In the genomic region with DNA sequence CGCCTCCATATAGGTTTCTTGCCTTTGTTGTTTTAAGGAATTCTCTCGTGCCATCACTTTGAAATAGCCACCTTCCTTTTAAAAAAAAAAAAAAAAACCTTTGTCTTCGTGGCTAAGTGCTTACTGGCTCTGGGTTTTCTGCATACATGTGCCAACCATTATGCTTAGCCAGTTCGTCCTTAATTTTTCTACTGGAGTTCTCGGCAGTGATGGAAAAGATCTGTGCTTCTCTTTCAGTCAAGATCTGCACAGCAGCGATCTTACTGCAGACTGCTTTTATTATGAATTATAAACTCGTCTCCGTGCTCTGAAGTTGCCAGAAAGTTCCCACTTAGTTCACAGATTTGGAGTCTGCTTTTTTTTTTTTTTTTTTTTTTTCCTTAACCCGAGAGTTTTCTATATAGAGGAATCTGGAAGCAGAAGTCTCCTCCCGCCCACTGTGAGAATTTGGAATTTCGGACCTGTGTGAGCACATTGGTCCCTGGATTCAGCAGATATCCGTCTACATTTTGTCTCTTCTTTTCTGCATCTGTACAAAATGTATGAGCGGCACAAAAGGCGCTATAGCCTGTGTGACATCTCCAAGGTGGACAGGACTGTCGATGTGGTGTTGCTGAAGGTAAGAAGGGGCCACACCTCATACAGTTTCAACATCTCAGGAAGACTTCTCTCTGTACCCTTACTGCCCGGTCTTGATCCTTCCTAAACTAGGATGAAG, we compare ENCODE assay signal across 8 mouse cellular contexts.
DNase-seq lines count a peak whose midpoint lies in the region; ATAC-seq and TF ChIP-seq lines count a peak whose summit lies in the region.

No protein-coding gene starts in this region.

- no peak for TF ChIP-seq CTCF in kidney, postnatal 0 days (IDR thresholded peaks at IDR 0.05; ENCODE audit: low read depth)

- peak overlapping the region; percentile 0 for H3K4me3 ChIP-seq in kidney, postnatal 0 days (replicated peaks; ENCODE audit: low read depth, low read length)
- H3K4me3 ChIP-seq in embryonic facial prominence, embryonic 14.5 days (ENCODE audit: low read depth, low read length): peak overlapping the region; percentile 41
- peak overlapping the region; percentile 29 for H3K4me3 ChIP-seq in intestine, embryonic 16.5 days (ENCODE audit: low read length)
- peak overlapping the region; percentile 28 for H3K4me3 ChIP-seq in neural tube, embryonic 13.5 days

- H3K27me3 ChIP-seq in kidney, postnatal 0 days (ENCODE audit: insufficient read depth, low read length): no peaks in the 10 kb centered on the region
- no peaks in the 10 kb centered on the region for H3K27me3 ChIP-seq in embryonic facial prominence, embryonic 14.5 days (replicated peaks; ENCODE audit: control insufficient read depth, insufficient read depth, low read length)
- no peaks in the 10 kb centered on the region for H3K27me3 ChIP-seq in intestine, embryonic 16.5 days (replicated peaks; ENCODE audit: control insufficient read depth, insufficient read depth, low read length)
- H3K27me3 ChIP-seq in neural tube, embryonic 13.5 days: no peaks in the 10 kb centered on the region

- no peak for ATAC-seq in kidney, postnatal 0 days (replicated peaks; ENCODE audit: low FRiP score, low read depth)
- no peak for ATAC-seq in embryonic facial prominence, embryonic 14.5 days (ENCODE audit: low read depth)
- ATAC-seq in intestine, embryonic 16.5 days: no peak
- no peak for ATAC-seq in neural tube, embryonic 13.5 days (ENCODE audit: low read depth)

- peaks cover 17% of the 10 kb centered on the region for H3K4me1 ChIP-seq in kidney, postnatal 0 days (replicated peaks; ENCODE audit: insufficient read depth, low read length)
- H3K4me1 ChIP-seq in embryonic facial prominence, embryonic 14.5 days (ENCODE audit: control insufficient read depth, insufficient read depth, low read length): peaks cover 41% of the 10 kb centered on the region
- H3K4me1 ChIP-seq in intestine, embryonic 16.5 days (ENCODE audit: control insufficient read depth, insufficient read depth, low read length): peaks cover 27% of the 10 kb centered on the region
- peaks cover 43% of the 10 kb centered on the region for H3K4me1 ChIP-seq in neural tube, embryonic 13.5 days (replicated peaks)

- DNase-seq in kidney, postnatal 0 days (ENCODE audit: low spot score): peak; percentile 43
- no peak for DNase-seq in kidney, postnatal 36 days
- no peak for DNase-seq in embryonic facial prominence, embryonic 14.5 days (ENCODE audit: low spot score)
- DNase-seq in spleen, postnatal 10 days (ENCODE audit: low spot score in 2 of 2): no peak
- no peak for DNase-seq in thymus, postnatal 36 days
- no peak for DNase-seq in ovary, adult 18-20 months (ENCODE audit: low spot score)

- H3K4me2 ChIP-seq in kidney, postnatal 0 days (ENCODE audit: low read length): peak overlapping the region; percentile 48
- peak overlapping the region; percentile 47 for H3K4me2 ChIP-seq in embryonic facial prominence, embryonic 14.5 days (ENCODE audit: low read depth, low read length)
- H3K4me2 ChIP-seq in intestine, embryonic 16.5 days (ENCODE audit: low read depth, low read length): peak overlapping the region; percentile 47
- H3K4me2 ChIP-seq in neural tube, embryonic 13.5 days: peak overlapping the region; percentile 51

- H3K9ac ChIP-seq in kidney, postnatal 0 days (ENCODE audit: low read depth, low read length): 0 out of 2 replicates have a peak overlapping the region, but pooled peaks have one; percentile 5
- H3K9ac ChIP-seq in embryonic facial prominence, embryonic 14.5 days (ENCODE audit: low read depth, low read length): peak overlapping the region; percentile 55
- peak overlapping the region; percentile 27; the same call in 1 of the 2 replicates for H3K9ac ChIP-seq in intestine, embryonic 16.5 days (ENCODE audit: low read depth, low read length)
- H3K9ac ChIP-seq in neural tube, embryonic 13.5 days: peak overlapping the region; percentile 63

- H3K36me3 ChIP-seq in kidney, postnatal 0 days (ENCODE audit: insufficient read depth, low read length): no peaks in the 10 kb centered on the region
- no peaks in the 10 kb centered on the region for H3K36me3 ChIP-seq in embryonic facial prominence, embryonic 14.5 days (ENCODE audit: control insufficient read depth, insufficient read depth, low read length)
- H3K36me3 ChIP-seq in intestine, embryonic 16.5 days (ENCODE audit: control insufficient read depth, insufficient read depth, low read length): no peaks in the 10 kb centered on the region
- no peaks in the 10 kb centered on the region for H3K36me3 ChIP-seq in neural tube, embryonic 13.5 days

- 36% methylated on average over 15 of the region's 16 CpGs for WGBS in kidney, postnatal 0 days
- WGBS in embryonic facial prominence, embryonic 14.5 days: 28% methylated on average over 16 of the region's 16 CpGs
- WGBS in intestine, embryonic 16.5 days: 36% methylated on average over 16 of the region's 16 CpGs
- 42% methylated on average over 16 of the region's 16 CpGs for WGBS in neural tube, embryonic 13.5 days

- no peaks in the 10 kb centered on the region for H3K9me3 ChIP-seq in kidney, postnatal 0 days (replicated peaks; ENCODE audit: low read length)
- H3K9me3 ChIP-seq in embryonic facial prominence, embryonic 14.5 days (ENCODE audit: control insufficient read depth, low read length): no peaks in the 10 kb centered on the region
- H3K9me3 ChIP-seq in intestine, embryonic 16.5 days (ENCODE audit: control insufficient read depth, low read length): no peaks in the 10 kb centered on the region
- no peaks in the 10 kb centered on the region for H3K9me3 ChIP-seq in neural tube, embryonic 13.5 days

- H3K27ac ChIP-seq in kidney, postnatal 0 days: peak overlapping the region; percentile 82
- H3K27ac ChIP-seq in embryonic facial prominence, embryonic 14.5 days (replicated peaks; ENCODE audit: low read depth, low read length): peak overlapping the region; percentile 94
- peak overlapping the region; percentile 66 for H3K27ac ChIP-seq in intestine, embryonic 16.5 days (ENCODE audit: low read length)
- H3K27ac ChIP-seq in neural tube, embryonic 13.5 days (replicated peaks): peak overlapping the region; percentile 64

Comparison
In these comparisons a context has a peak if more than half of its experiments do, and no peak if none do; other contexts are left out.
1. H3K9ac ChIP-seq: peak in every context shown above with its lines; median percentile 63 in neural tube, embryonic 13.5 days; 55 in embryonic facial prominence, embryonic 14.5 days; 27 in intestine, embryonic 16.5 days; 5 in kidney, postnatal 0 days.